Mouse (Mus musculus) layer of hippocampus, postnatal 36 days (tissue): Measurements from ENCODE around the gene Lamp3. TPM values are rescaled to one million over a fixed set of nuclear protein-coding genes. Genes with fewer than 3 reads are reported as not detected.
"Not testable (repeated sequence)": the region's sequence is repeated elsewhere in the genome, so short reads cannot be mapped to it uniquely, and the experiment has no call there.

Source experiments
- DNase-seq, 2 experiments: peaks; one replicate each; pipeline ENCODE4 v3.0.0; 2022
- total RNA-seq, 2 experiments: library from RNA; stranded (reverse); gene quantifications; 2 replicates each; pipeline ENCODE4 v1.2.3; 2021

Gene Lamp3
- total RNA-seq = under 1 TPM; 0.10 to 0.22 TPM

DNA sequence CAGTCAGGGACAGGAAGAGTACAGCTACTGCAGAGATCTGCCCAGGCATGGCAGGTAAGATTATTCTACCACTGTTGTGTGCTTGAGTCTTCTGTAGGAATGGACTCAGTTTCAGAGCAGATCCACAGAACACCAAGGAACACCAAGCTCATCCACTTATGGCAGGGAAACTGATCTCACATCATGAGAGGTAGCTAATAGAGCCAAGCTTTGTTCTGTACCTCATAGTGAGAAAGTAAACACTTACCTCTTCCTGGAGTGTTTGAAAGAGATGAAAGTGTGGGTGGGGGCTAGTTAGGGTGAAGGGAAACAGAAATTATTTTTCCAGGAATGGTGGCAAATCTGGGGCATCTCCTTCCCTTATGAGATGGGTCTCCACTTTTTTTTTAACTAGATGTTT is at the start of gene Lamp3:
Lamp3 (minus strand) TSS at position 160 of the 400 bp plus-strand sequence.
- DNase-seq = no peak

- no peak for DNase-seq
These were observed 26.7 kb upstream of the Lamp3 start for GRCm38 (mm10) chr16:19732896-19733295.

DNA sequence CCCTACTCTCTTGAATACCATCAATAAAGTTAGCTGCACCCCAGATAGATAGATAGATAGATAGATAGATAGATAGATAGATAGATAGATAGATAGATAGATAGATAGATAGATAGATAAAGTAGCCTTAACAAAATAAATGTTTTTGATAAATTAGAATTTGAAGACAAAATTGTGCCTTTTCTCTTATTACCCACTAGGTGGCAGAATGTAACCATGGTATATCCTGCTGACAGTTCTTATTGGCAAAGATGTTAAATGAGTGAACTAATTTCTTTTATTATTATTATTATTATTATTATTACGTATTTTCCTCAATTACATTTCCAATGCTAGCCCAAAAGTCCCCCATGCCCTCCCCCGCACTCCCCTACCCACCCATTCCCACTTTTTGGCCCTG is 18.0 kb upstream of the Lamp3 start:
- DNase-seq = not testable (repeated sequence)

DNA sequence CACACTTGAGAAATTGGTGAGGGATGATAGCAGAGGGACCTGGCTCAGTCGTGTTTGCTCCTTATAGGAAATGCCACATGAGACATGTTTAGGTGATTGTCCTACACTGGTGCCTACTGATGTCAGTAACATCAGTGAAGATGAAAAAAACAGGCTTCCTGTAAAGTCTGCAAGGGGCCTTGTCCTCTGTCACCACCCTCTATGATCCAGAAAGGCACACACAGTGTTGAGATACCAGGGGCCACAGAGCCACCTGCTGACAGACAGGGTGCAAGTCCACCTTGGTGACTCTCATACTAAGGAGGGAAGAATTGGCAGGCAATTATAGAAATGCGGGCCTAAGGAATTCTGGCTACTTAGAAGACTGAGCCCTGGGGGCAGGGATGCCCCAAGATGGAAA is 14.8 kb upstream of the Lamp3 start:
- no peak for DNase-seq

DNA sequence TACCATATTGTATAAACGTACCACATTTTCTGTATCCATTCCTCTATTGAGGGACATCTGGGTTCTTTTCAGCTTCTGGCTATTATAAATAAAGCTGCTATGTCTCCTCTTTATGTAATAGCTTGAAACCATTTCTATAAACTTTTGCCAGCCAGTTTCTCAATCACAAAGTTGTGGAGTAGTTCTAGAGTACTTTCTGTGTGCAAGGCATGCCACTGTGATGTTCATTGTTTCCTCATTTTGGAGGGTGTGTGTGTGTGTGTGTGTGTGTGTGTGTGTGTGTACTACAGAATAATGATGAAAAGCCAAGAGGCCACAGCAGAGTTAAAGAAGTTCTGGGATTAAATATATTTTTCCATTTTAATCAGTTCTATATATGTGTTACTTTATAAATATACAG is 1.2 kb upstream of the Lamp3 start:
- DNase-seq = no peak

GRCm38 (mm10) chr16:19699207-19699606 is 7.0 kb downstream of the Lamp3 start:
- no peak for DNase-seq

GRCm38 (mm10) chr16:19670768-19671357 is 35.3 kb downstream of the Lamp3 start:
- no peak for DNase-seq

- DNase-seq = no peak
These were observed 39.9 kb downstream of the Lamp3 start for GRCm38 (mm10) chr16:19666312-19666711.

DNA sequence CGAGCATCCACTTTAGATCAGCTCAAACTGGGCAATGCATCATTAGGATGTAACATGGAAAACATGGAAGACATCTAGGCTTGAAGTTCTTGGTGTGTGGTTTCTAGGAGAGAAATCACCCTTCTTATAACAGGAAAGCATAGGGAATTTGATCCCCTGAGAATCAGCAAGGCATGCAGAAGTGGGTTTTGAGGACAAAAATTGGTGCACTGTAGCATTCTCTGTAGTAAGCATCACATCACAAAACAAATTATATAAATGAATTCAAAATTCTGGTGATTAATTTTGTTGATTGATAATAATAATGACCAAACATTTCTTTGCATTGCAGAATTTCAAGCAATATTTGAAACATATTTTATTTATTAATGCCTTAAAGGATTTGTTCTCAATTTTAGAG is 76.4 kb downstream of the Lamp3 start, which contains the start of gene Olfr171:
Olfr171 (minus strand) TSS at position 101 of the 400 bp plus-strand sequence.
- DNase-seq = no peak

DNA sequence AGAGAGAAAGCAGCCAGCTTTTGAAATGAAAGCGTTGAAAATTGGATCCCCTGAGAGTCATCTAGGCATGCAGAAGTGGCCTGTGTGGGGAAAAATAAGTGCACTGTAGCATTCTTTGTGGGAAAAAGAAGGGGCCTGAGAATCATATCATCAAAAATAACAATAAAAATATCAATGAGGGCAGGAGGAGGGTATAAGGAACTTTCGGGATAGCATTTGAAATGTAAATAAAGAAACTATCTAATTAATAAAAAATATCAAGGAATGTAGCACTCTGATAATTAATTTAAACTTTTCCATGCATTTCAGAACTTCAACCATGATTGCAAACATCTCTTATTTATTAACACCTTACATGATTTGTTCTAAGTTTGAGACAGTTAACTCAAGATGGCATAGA is 94.4 kb downstream of the Lamp3 start, which contains the start of gene Olfr170:
Olfr170 (minus strand) TSS at position 101 of the 400 bp plus-strand sequence.
- DNase-seq = not testable (repeated sequence)

Other genes starting within 250 kb of the Lamp3 start
- gene Olfr166, start 222.7 kb downstream of the Lamp3 start, total RNA-seq = not detected
- not detected for gene Olfr167, start 184.1 kb downstream of the Lamp3 start, total RNA-seq
- gene Olfr168, start 170.8 kb downstream of the Lamp3 start, total RNA-seq = not detected
- not detected for gene Olfr169, start 134.6 kb downstream of the Lamp3 start, total RNA-seq
- not detected for gene Olfr170, start 94.5 kb downstream of the Lamp3 start, total RNA-seq
- not detected for gene Olfr171, start 76.5 kb downstream of the Lamp3 start, total RNA-seq
- gene B3gnt5, start 53.8 kb upstream of the Lamp3 start, total RNA-seq = 1 to 10 TPM in 1 of 2 experiments, under 1 TPM in 1; 0.63 to 1.7 TPM